Mouse (Mus musculus): ENCODE data around the gene Klhl31.

DNA sequence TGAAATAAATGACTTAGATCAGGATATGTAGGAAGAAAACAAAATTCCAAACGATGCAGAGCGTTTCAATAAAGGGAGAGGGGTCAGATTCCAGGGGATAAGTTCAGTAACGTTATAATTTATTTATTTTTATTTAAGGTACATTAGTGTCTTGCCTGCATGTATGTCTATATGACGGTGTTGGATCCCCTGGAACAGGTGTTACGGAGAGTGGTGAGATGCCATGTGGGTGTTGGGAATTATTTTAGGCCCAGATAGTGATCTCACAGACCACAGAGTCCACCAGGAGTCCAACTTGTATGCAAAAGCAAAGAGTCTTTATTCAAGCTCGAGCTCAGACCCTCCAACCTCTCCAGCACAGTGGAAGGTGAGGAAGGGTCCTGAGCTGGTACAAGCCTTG, 16.2 kb upstream of the Klhl31 start:
- no peak for TF ChIP-seq MAFK (IDR thresholded peaks at IDR 0.05; ENCODE audit: insufficient read depth, low read depth, low read length)
- TF ChIP-seq ZC3H11A (IDR thresholded peaks at IDR 0.05; ENCODE audit: borderline replicate concordance, low read depth, low read length), result no peak
- no peak for TF ChIP-seq ZNF384 (IDR thresholded peaks at IDR 0.05; ENCODE audit: low read depth, low read length)
- no peak for TF ChIP-seq CHD2 (IDR thresholded peaks at IDR 0.05; ENCODE audit: low read depth, low read length)
- TF ChIP-seq HCFC1 (IDR thresholded peaks at IDR 0.05; ENCODE audit: borderline replicate concordance, insufficient read depth, low read length), result no peak
